Mouse (Mus musculus) CH12F3 (cell line): ENCODE measurements around the gene Eme1.

Source experiments
- in situ Hi-C: fragments of 300-500 bp; cut with MboI; formaldehyde crosslinking; loops from 2 replicates; pipeline ENCODE4 v1.14.3; 2020; ENCODE audit warnings: low sequenced_read_pairs

Gene Eme1

GRCm38 (mm10) chr11:94600447-94600846 lies 53.3 kb downstream of the Eme1 start:
- in situ Hi-C loops = no loop called here

DNA sequence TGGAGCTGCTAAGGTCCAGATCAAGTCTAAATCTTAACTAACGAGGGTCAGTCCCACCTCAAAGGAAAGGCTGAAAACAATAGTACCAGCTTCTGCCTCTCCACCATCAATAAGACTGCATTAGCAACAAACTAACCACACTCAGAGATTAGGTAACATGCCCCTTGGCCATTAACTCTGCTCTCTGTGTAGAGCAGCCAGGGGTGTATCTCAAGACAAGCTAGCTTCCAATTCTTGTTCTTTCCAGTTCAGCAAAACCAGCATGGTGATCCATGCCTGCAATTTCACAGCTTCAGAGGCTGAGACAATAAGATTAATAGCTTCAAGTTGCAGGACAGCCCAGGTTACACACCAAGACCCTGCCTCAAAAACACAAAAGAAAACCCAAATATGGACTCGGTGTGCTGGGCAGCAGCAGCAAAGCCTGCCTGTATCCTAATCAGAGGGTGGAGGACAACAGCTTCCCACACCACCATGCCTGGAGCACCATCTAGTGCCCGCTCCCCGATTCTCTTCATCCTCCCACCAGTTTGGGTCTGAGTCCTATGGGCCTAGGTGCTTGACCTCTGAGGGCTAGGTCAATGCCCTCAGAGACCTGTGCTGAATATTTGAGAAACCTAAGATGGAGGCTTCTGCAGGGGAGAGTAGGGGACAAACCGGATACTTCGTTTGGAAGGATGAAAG lies 55.2 kb downstream of the Eme1 start:
- in situ Hi-C loops = no loop called here

- in situ Hi-C loops = no loop called here
These were observed 56.4 kb downstream of the Eme1 start for GRCm38 (mm10) chr11:94597319-94597718.

DNA sequence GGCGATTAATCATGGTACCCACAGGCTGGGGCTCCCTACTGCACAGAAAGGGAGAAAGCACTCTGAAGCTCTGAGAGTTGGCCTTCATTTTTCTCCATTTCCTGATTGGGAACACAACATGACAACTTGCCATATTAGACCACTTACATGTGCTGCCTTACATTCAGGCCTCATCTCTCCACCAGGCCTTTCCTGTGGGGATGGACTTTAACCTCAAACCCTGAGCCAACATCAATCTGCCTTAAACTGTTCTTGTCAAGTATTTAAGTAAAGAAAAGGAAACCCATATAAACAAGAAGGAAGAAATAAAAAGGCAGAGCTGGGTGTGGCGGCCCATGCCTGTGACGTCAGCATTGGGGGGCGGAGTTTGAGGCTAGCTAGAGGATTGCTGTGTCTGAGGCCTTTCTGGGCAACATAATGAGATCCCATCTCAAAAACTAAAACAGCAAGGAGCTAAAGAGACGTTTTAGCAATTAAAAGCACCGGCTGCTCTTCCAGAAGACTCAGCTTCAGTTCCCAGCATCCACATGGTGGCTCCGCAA lies 57.4 kb downstream of the Eme1 start:
- in situ Hi-C loops = no loop called here
